Mouse (Mus musculus): ENCODE measurements around the gene Drg2. TPM values are rescaled to one million over a fixed set of nuclear protein-coding genes. Genes with fewer than 3 reads are reported as not detected.

Gene Drg2
- polyA plus RNA-seq (2015; fragmentation: Illumina TruSeq; extraction: RNeasy Lipid Tissue Mini Kit (QIAGEN cat#74804); ENCODE audit: low read depth, low replicate concordance): 66.5 TPM

GRCm38 (mm10) chr11:60454080-60454744, at the start of gene Drg2:
TSS of gene Drg2 (plus strand) at chr11:60454591.

GRCm38 (mm10) chr11:60416963-60417716, 37.3 kb upstream of the Drg2 start, which contains the start of gene Gid4:
TSS of gene Gid4 (plus strand) at chr11:60417145.

GRCm38 (mm10) chr11:60417717-60418472, 36.5 kb upstream of the Drg2 start, which contains the start of gene Atpaf2:
TSS of gene Atpaf2 (minus strand) at chr11:60418457.

GRCm38 (mm10) chr11:60469039-60469438, 14.6 kb downstream of the Drg2 start, which contains the start of gene Myo15:
TSS of gene Myo15 (plus strand) at chr11:60469339.

Other genes starting within 250 kb of the Drg2 start
- gene Srebf1, start 232.0 kb upstream of the Drg2 start, polyA plus RNA-seq (2015; fragmentation: Illumina TruSeq; extraction: RNeasy Lipid Tissue Mini Kit (QIAGEN cat#74804); ENCODE audit: low read depth, low replicate concordance): 42.6 TPM
- gene Tom1l2, start 101.7 kb upstream of the Drg2 start, polyA plus RNA-seq (2015; fragmentation: Illumina TruSeq; extraction: RNeasy Lipid Tissue Mini Kit (QIAGEN cat#74804); ENCODE audit: low read depth, low replicate concordance): 167 TPM
- 17.7 TPM for gene Drc3, start 101.3 kb upstream of the Drg2 start, polyA plus RNA-seq (2015; fragmentation: Illumina TruSeq; extraction: RNeasy Lipid Tissue Mini Kit (QIAGEN cat#74804); ENCODE audit: low read depth, low replicate concordance)
- 45.1 TPM for gene Gid4, start 37.4 kb upstream of the Drg2 start, polyA plus RNA-seq (2015; fragmentation: Illumina TruSeq; extraction: RNeasy Lipid Tissue Mini Kit (QIAGEN cat#74804); ENCODE audit: low read depth, low replicate concordance)
- gene Atpaf2, start 36.1 kb upstream of the Drg2 start, polyA plus RNA-seq (2015; fragmentation: Illumina TruSeq; extraction: RNeasy Lipid Tissue Mini Kit (QIAGEN cat#74804); ENCODE audit: low read depth, low replicate concordance): 29.0 TPM
- gene Myo15, start 14.7 kb downstream of the Drg2 start, polyA plus RNA-seq (2015; fragmentation: Illumina TruSeq; extraction: RNeasy Lipid Tissue Mini Kit (QIAGEN cat#74804); ENCODE audit: low read depth, low replicate concordance): 0.10 TPM
- 25.1 TPM for gene Alkbh5, start 81.8 kb downstream of the Drg2 start, polyA plus RNA-seq (2015; fragmentation: Illumina TruSeq; extraction: RNeasy Lipid Tissue Mini Kit (QIAGEN cat#74804); ENCODE audit: low read depth, low replicate concordance)
- gene Llgl1, start 245.1 kb downstream of the Drg2 start, polyA plus RNA-seq (2015; fragmentation: Illumina TruSeq; extraction: RNeasy Lipid Tissue Mini Kit (QIAGEN cat#74804); ENCODE audit: low read depth, low replicate concordance): 29.4 TPM

Data from brain, adult 10 weeks (tissue).